Mouse (Mus musculus): ENCODE results near the gene Kdm5b. TPM values are rescaled to one million over a fixed set of nuclear protein-coding genes. Genes with fewer than 3 reads are reported as not detected.
A peak's percentile ranks its signal among the peaks of the same experiment; 100 is the strongest.

Gene Kdm5b
- polyA plus RNA-seq, 1 experiment from 2014 or later, result 99.4 TPM

- Histone ChIP-seq H3K27me3 (no peaks in the 10 kb centered on the region), H3K9me3 (no peaks in the 10 kb centered on the region), H3K4me3 (no peak overlapping the region), H3K4me2 (no peak overlapping the region), H3K4me1 (replicated peaks) (peaks cover 16% of the 10 kb centered on the region), H3K9ac (no peak overlapping the region), H3K27ac (no peak overlapping the region), H3K36me3 (no peaks in the 10 kb centered on the region)
- WGBS, result 71% methylated on average over 3 of the region's 3 CpGs
- ATAC-seq (ENCODE audit: low FRiP score), result no peak
These were observed 7.6 kb upstream of the Kdm5b start for GRCm38 (mm10) chr1:134552396-134552795.

DNA sequence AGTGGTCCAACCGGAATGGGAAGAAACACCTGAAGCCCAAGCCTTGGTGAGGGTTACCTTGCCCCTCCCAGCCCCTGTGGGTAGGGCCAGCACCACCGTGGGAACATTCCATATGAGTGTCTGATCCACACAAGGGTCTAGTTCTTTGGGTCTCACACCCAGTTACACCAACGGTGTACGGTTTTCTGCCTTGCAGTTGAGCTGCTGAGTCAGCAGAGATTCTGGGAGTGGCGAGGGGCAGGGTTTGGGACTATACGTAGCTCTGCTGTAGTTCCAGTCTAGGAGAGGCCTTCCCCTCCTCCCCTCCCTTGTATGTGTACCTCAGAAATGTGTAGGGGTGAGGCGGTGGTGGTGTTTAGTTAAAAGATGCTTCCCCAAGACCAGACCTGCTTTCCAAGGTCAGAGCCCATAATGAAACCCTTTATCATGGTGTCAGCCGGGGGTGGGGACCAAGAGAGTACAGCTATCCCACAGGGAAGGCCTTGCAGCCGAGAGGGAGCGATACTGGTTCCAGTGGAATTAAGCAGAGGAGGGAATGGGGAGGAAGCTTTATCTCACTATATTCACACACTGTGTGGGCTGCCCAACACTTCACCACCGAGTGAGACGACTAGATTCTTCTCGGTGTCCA is 4.6 kb upstream of the Kdm5b start:
- ATAC-seq (ENCODE audit: low FRiP score), result no peak
- peak overlapping the region; percentile 77 for H3K4me2 ChIP-seq
- 29% methylated on average over 13 of the region's 13 CpGs for WGBS
- peak overlapping the region; percentile 96; the same call in 1 of the 2 replicates for H3K27ac ChIP-seq
- no peaks in the 10 kb centered on the region for H3K27me3 ChIP-seq
- no peaks in the 10 kb centered on the region for H3K9me3 ChIP-seq
- H3K36me3 ChIP-seq, result no peaks in the 10 kb centered on the region
- peaks cover 21% of the 10 kb centered on the region for H3K4me1 ChIP-seq (replicated peaks)
- peak overlapping the region; percentile 85; the same call in 1 of the 2 replicates for H3K9ac ChIP-seq
- H3K4me3 ChIP-seq, result peak overlapping the region; percentile 63

- H3K4me2 ChIP-seq, result peak overlapping the region; percentile 77
- H3K9ac ChIP-seq, result peak overlapping the region; percentile 85
- no peaks in the 10 kb centered on the region for H3K27me3 ChIP-seq
- peak overlapping the region; percentile 63 for H3K4me3 ChIP-seq
- WGBS, result 1% methylated on average over 46 of the region's 46 CpGs
- H3K4me1 ChIP-seq (replicated peaks), result peaks cover 21% of the 10 kb centered on the region
- H3K36me3 ChIP-seq, result no peaks in the 10 kb centered on the region
- H3K9me3 ChIP-seq, result no peaks in the 10 kb centered on the region
- peak overlapping the region; percentile 96 for H3K27ac ChIP-seq
- peak; percentile 47 for ATAC-seq (ENCODE audit: low FRiP score)
These were observed 3.9 kb upstream of the Kdm5b start for GRCm38 (mm10) chr1:134555871-134556670.

GRCm38 (mm10) chr1:134556671-134557218 is 3.2 kb upstream of the Kdm5b start:
- Histone ChIP-seq H3K27me3 (no peaks in the 10 kb centered on the region), H3K27ac (peak overlapping the region; percentile 96), H3K4me2 (peak overlapping the region; percentile 77), H3K9me3 (no peaks in the 10 kb centered on the region), H3K9ac (peak overlapping the region; percentile 85), H3K4me3 (peak overlapping the region; percentile 63), H3K36me3 (no peaks in the 10 kb centered on the region), H3K4me1 (replicated peaks) (peaks cover 21% of the 10 kb centered on the region)
- peak; percentile 94 for ATAC-seq (ENCODE audit: low FRiP score)
- under 1% methylated on average over 32 of the region's 35 CpGs for WGBS

- Histone ChIP-seq H3K36me3 (no peaks in the 10 kb centered on the region), H3K27ac (no peak overlapping the region), H3K9ac (no peak overlapping the region), H3K4me1 (replicated peaks) (peaks cover 33% of the 10 kb centered on the region), H3K4me3 (no peak overlapping the region), H3K4me2 (no peak overlapping the region), H3K27me3 (no peaks in the 10 kb centered on the region), H3K9me3 (no peaks in the 10 kb centered on the region)
- WGBS, result 54% methylated on average over 5 of the region's 5 CpGs
- ATAC-seq (ENCODE audit: low FRiP score), result no peak
These were observed 1.5 kb upstream of the Kdm5b start for GRCm38 (mm10) chr1:134558511-134558910.

GRCm38 (mm10) chr1:134559226-134559625 is 745 bp upstream of the Kdm5b start:
- Histone ChIP-seq H3K4me2 (no peak overlapping the region), H3K36me3 (no peaks in the 10 kb centered on the region), H3K4me1 (replicated peaks) (peaks cover 39% of the 10 kb centered on the region), H3K27ac (peak overlapping the region; percentile 97; the same call in 1 of the 2 replicates), H3K9me3 (no peaks in the 10 kb centered on the region), H3K27me3 (no peaks in the 10 kb centered on the region), H3K4me3 (no peak overlapping the region), H3K9ac (no peak overlapping the region)
- ATAC-seq (ENCODE audit: low FRiP score), result no peak
- WGBS, result 75% methylated on average over 3 of the region's 3 CpGs

DNA sequence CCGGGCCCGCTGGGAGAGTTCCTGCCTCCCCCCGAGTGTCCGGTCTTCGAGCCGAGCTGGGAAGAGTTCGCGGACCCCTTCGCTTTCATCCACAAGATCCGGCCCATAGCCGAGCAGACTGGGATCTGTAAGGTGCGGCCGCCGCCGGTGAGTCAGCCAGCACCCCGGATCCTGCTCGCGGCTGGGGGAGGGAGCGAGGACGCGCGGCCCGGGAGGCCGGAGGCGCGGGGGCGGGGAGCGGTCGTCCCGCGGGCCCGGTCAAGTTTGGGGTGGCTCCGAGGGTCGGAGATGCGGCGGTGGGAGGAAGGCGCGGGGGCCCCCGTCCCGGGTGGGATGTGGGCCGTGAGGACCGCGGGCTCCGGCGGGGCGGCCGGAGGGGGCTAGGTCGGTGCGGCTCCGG is 425 bp downstream of the Kdm5b start:
- peak overlapping the region; percentile 100 for H3K9ac ChIP-seq
- no peaks in the 10 kb centered on the region for H3K27me3 ChIP-seq
- peak overlapping the region; percentile 97 for H3K27ac ChIP-seq
- peak overlapping the region; percentile 78 for H3K4me2 ChIP-seq
- WGBS, result under 1% methylated on average over 39 of the region's 50 CpGs
- peaks cover 45% of the 10 kb centered on the region for H3K4me1 ChIP-seq (replicated peaks)
- H3K9me3 ChIP-seq, result no peaks in the 10 kb centered on the region
- no peaks in the 10 kb centered on the region for H3K36me3 ChIP-seq
- no peak; the same call in 1 of the 2 replicates for ATAC-seq (ENCODE audit: low FRiP score)
- peak overlapping the region; percentile 100 for H3K4me3 ChIP-seq

DNA sequence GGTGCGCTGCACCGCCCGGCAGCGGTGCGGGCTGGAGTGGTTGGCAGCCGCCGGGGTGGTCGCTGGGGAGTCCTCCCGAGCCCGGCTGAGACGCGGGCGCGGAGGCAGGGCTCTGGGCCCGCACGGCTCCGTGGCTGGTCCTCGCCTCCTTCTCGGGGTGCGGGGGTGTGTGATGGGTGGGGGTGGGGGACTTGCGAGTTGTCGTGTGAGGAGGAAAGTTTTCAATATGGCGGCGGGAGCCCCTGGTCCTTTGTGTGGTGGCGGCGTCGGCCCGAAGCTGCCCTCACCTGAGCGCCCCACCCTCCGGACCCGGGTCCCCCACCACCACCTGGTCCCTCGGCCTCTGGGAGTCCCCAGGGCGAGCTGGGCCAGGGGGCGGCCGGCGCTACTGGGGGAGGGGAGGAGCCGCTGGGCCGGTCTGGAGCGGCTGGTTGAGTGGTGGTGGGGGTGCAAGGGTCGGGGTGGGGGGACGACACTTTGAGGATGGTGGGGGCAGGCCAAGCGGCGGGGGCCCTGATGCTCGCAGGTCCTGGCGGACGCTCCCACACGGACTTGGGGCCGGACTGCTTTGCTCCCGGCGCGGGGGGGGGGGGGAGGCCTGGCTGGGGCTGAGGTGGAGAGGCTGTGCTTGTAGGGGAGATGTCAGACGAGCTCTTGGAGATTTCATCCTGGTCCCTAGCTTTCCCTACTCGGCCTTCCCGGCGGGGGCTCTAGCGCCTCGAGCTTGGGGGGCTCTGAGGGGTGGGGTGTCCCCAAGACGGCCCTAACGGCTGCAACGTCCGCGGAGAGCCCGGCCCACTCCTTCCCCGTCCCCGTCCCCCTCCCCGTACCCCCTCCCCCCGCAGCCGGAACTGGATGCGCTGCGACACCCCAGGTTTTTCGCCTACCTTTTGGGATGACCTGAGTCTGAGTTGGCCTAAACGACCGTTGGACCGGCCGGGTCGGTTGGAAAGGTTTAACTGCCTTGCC is 1.1 kb downstream of the Kdm5b start:
- Histone ChIP-seq H3K4me1 (replicated peaks) (peaks cover 45% of the 10 kb centered on the region), H3K4me3 (peak overlapping the region; percentile 100), H3K36me3 (no peaks in the 10 kb centered on the region), H3K9me3 (no peaks in the 10 kb centered on the region), H3K4me2 (peak overlapping the region; percentile 78), H3K27me3 (no peaks in the 10 kb centered on the region), H3K9ac (peak overlapping the region; percentile 100), H3K27ac (peak overlapping the region; percentile 97)
- peak; percentile 33 for ATAC-seq (ENCODE audit: low FRiP score)
- WGBS, result under 1% methylated on average over 33 of the region's 76 CpGs

DNA sequence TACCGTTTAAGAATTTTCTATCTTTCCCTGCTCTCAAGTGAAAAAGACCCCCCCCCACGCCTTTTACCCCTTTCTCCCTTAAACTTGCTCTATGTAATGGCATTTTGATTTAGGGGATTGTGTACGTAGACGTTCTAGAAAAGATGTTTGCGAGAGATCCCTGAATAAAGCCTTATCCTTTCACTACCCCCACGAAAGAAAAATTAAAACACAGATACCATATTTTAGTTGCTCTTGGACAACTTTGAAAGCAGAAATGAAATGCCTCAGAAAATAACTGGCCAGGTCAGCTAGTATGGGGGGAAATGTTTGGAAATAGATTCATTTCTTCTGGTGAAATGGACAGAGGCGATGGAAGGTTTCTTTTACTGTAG is 1.8 kb downstream of the Kdm5b start:
- H3K4me1 ChIP-seq (replicated peaks), result peaks cover 48% of the 10 kb centered on the region
- peak overlapping the region; percentile 97 for H3K27ac ChIP-seq
- no peaks in the 10 kb centered on the region for H3K9me3 ChIP-seq
- no peaks in the 10 kb centered on the region for H3K36me3 ChIP-seq
- no peak for ATAC-seq (ENCODE audit: low FRiP score)
- 6% methylated on average over 7 of the region's 7 CpGs for WGBS
- H3K27me3 ChIP-seq, result no peaks in the 10 kb centered on the region
- peak overlapping the region; percentile 78 for H3K4me2 ChIP-seq
- peak overlapping the region; percentile 100 for H3K9ac ChIP-seq
- peak overlapping the region; percentile 100 for H3K4me3 ChIP-seq

DNA sequence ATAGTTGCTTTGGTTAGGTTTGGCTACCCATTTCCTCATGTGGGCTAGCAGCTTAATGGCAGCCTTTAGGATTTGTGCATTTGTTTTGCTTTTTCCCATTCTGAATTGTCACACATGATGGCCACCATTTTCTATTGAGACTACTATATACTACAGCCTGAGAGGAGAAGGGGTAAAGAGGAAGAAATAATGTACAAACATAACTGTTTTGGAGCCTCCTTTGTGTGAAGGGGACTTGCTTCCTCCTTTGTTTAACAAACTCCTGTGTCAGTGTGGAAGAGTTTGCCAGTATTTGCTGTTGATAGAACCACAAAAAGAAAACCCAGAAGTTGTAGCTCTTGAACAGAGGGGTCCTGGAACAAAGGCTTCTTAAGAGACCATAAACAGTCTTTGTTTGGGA is 2.5 kb downstream of the Kdm5b start:
- Histone ChIP-seq H3K36me3 (no peaks in the 10 kb centered on the region), H3K4me2 (peak overlapping the region; percentile 78), H3K9ac (peak overlapping the region; percentile 100), H3K27ac (peak overlapping the region; percentile 9; the same call in 1 of the 2 replicates), H3K27me3 (no peaks in the 10 kb centered on the region), H3K9me3 (no peaks in the 10 kb centered on the region), H3K4me1 (replicated peaks) (peaks cover 49% of the 10 kb centered on the region), H3K4me3 (peak overlapping the region; percentile 100)
- ATAC-seq (ENCODE audit: low FRiP score), result no peak

- Histone ChIP-seq H3K4me2 (peak overlapping the region; percentile 33), H3K9me3 (no peaks in the 10 kb centered on the region), H3K9ac (no peak overlapping the region), H3K27me3 (no peaks in the 10 kb centered on the region), H3K36me3 (no peaks in the 10 kb centered on the region), H3K27ac (no peak overlapping the region), H3K4me1 (replicated peaks) (peaks cover 61% of the 10 kb centered on the region), H3K4me3 (no peak overlapping the region)
- 86% methylated on average over 3 of the region's 3 CpGs for WGBS
- no peak for ATAC-seq (ENCODE audit: low FRiP score)
These were observed 3.8 kb downstream of the Kdm5b start for GRCm38 (mm10) chr1:134563726-134564125.

DNA sequence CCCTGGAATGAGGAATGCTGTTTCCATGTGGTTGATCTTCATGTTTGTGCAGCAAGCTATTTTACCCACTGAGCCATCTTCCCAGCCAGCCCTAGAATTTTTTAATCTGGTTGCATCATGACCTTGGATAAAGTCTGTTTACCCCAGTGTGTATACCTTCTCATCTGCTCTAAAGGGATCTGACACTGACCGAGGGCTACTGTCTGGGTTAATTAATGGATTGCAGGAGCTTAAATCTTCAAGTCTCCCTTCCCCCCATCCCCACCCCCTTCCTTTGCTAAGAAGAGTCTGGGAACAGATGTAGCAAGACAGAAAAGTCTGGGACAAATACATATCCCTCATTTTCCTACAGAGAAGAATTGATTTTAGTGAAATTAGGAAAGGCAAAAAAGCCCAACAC is 7.5 kb downstream of the Kdm5b start:
- 26% methylated on average over 1 of the region's 1 CpGs for WGBS
- no peaks in the 10 kb centered on the region for H3K36me3 ChIP-seq
- no peaks in the 10 kb centered on the region for H3K27me3 ChIP-seq
- H3K4me3 ChIP-seq, result no peak overlapping the region
- no peak overlapping the region for H3K4me2 ChIP-seq
- no peaks in the 10 kb centered on the region for H3K9me3 ChIP-seq
- no peak overlapping the region for H3K27ac ChIP-seq
- ATAC-seq (ENCODE audit: low FRiP score), result no peak
- peaks cover 66% of the 10 kb centered on the region for H3K4me1 ChIP-seq (replicated peaks)
- no peak overlapping the region for H3K9ac ChIP-seq

All from hindbrain, embryonic 13.5 days (tissue).